Mouse (Mus musculus): Measurements from ENCODE around the gene Adipoq. TPM values are rescaled to one million over a fixed set of nuclear protein-coding genes. Genes with fewer than 3 reads are reported as not detected.

Gene Adipoq
- total RNA-seq, 4 experiments from 2014 or later, result not detected

- DNase-seq (ENCODE audit: low spot score in 2 of 2), result no peak
These were observed 55.2 kb downstream of the Adipoq start for GRCm38 (mm10) chr16:23201498-23201897.

Small RNA genes within 50 kb of the gene (microRNA-seq; reads per million reads assigned to microRNA genes)
- 1.6 to 2.3 reads per million in 2 experiments for gene Gm49346

Other genes starting within 250 kb of the Adipoq start
- under 1 TPM in 3 of 4 experiments, not detected in 1; 0.39 to 0.70 (median 0.41) TPM for gene Fetub, start 228.2 kb upstream of the Adipoq start, total RNA-seq (2022)
- not detected for gene Hrg, start 195.5 kb upstream of the Adipoq start, total RNA-seq (2022)
- gene Kng2, start 117.1 kb upstream of the Adipoq start, total RNA-seq (2022), result not detected
- gene Kng1, start 88.7 kb upstream of the Adipoq start, total RNA-seq (2022), result not detected
- 100 to 1,000 TPM; 842 to 987 (median 891) TPM for gene Eif4a2, start 39.1 kb upstream of the Adipoq start, total RNA-seq (2022)
- 1 to 10 TPM; 2.8 to 5.5 (median 4.3) TPM for gene Rfc4, start 18.8 kb upstream of the Adipoq start, total RNA-seq (2022)
- gene St6gal1, start 78.2 kb downstream of the Adipoq start, total RNA-seq (2022), result 10 to 100 TPM; 14.0 to 22.7 (median 17.8) TPM